Mouse (Mus musculus): Measurements from ENCODE around the gene Atp6v1fnb.

Atp6v1fnb gene

DNA sequence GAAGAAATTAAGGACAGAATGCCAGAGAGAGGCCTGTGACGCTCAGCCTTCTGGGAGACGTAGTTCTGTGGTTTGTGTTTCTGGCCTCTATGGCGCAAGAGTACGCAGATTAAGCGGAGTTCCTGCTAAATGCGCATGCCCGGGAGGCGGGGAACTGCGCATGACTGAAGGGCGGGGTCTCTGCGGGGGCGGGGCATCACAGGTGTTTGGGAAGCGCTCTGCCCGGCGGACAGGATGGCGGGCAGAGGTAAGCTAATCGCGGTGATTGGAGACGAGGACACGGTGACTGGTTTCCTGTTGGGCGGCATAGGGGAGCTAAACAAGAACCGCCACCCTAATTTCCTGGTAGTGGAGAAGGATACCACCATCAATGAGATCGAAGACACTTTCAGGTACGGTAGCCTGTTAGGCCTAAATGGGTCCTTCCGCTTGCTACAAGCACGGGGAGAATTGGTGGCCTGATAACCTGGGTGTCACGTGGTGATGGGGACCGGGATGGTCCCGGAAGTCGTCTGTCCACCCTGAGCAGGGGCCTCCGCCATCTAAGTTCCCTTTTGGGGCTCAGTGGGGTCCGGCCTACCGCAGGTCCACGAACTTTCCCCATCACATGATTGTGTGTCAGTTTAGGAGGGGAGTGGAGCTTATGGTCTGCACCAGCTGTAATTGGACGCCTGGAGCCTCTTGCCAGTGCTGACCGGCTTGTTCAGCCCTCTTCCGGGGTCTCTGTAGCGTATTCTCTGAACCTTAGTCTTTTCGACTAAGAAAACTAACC lies 3.5 kb upstream of the Atp6v1fnb start, which contains the start of gene Atp6v1f:
TSS of gene Atp6v1f (plus strand) at position 136 of the 772 bp plus-strand sequence.
- in situ Hi-C loops (cut with MboI) = no loop called here

DNA sequence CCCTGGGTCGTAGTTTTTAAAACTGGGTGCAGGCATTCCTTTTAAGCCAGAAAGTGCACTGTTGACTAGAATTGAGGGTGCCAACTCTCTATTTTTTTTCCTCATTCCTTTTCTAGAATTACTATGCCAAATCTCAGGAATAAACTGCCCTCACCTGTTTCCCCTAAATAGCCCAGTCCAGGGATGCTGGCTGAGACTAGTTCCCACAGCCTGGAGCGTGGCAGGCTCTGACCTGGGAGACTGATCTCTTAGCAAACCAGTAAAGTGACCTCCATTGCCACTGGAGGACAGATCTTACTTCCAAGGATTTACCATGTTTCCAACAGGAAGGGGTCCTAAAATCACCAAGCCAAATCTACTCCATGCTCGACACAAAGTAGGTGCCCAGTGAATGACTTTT lies 2.4 kb upstream of the Atp6v1fnb start:
- in situ Hi-C loops (cut with MboI) = no loop called here

DNA sequence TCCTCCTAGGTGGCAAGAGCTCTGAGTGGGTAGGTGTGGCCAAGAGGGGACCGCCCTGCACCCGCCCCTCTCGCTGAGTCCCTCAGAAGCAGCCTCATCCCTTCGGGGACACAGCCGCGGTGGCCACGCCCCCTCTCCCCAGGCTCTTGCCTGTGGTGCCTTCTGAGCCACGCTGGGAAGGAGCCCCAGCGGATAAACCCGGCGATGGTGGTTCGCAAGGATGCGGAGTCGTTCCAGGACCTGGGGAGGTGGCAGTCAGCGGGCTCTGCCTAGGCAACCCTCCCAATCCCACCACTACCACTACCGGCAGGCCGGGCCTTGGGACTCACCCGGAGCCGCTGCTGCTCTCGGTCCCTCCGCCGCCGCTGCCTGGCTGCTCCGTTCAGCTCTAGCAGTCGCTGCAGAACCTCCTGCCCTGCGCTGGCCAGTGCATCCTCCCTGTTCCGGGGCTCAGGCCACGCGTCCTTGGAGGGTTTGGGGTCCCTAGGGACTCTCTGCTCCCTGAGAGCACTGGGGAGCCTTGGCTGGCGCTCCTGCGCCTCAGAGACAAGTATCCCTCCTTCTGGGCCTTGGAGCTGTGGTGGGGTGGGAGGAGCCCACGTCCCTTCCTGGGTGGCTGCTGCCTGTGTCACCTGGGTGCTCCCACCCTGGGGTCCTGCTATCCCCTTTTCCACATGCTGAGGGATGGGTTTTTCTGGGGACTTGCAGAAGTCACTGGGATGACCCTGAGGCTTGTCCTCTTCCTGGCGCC lies 2.9 kb downstream of the Atp6v1fnb start:
- in situ Hi-C loops (cut with MboI) = no loop called here

- in situ Hi-C loops (cut with MboI) = no loop called here
Measured at GRCm38 (mm10) chr6:29474736-29475135, 3.5 kb downstream of the Atp6v1fnb start.

GRCm38 (mm10) chr6:29482691-29483090 lies 11.5 kb downstream of the Atp6v1fnb start:
- in situ Hi-C loops (cut with MboI) = no loop called here

GRCm38 (mm10) chr6:29484716-29485559 lies 13.7 kb downstream of the Atp6v1fnb start:
- in situ Hi-C loops (cut with MboI) = no loop called here

- in situ Hi-C loops (cut with MboI) = no loop called here
Measured at GRCm38 (mm10) chr6:29485951-29486350, 14.7 kb downstream of the Atp6v1fnb start.

DNA sequence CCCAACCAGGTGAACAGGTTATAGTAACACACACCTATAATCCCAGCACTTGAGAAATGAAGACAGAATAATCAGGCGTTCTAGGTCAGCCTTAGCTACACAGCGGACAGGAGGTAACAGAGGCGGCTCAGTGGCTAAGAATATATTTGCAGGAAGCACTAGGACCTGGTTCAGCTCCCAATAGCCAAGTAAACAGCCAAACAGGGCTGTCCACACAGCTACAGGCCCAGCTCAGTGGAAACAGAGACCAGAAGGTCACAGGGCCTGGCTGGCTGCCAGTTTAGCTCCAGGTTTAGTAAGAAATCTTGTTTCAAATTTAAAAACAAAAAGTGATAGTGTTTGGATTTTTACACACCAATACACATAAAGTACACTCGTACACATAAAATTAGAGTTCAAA lies 22.9 kb downstream of the Atp6v1fnb start:
- in situ Hi-C loops (cut with MboI) = no loop called here

DNA sequence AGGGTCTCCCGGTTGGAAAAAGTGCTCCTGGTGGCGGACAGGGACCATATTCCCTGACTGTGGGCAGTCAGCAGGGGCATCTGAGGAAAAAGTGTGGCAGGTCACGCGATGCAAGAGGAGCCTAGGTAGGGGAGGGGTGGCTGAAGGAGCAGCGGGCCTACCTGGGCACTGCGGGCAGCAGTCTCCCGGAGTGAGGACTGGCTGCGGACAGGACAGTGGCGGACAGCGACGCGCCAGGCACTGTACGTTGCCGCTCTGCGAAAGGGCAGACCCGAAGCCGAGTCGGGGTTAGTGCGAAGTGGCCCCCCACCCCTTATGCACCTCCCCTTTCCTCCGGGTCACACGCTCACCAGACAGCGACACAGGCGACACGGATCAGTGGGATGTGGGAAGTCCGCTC lies 25.0 kb downstream of the Atp6v1fnb start:
- in situ Hi-C loops (cut with MboI) = no loop called here

DNA sequence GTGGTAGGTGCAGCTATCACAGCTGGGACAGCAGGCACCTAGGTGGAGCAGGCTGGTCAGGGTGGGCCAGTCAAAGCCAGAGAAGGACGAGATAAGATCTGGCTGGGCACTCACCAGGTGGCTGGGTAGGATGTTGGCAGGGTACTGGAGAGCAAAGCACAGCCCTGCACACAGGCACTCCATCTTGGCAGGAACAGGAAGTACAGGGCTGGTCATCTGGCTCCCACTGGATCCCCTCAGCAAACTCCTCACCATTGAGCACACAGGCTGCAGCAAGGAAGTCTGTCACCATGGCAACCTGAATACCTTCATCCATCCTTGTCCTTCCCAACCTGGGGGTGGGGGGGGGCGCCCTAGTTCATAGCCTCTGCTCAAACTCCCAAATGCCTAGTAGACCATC lies 26.6 kb downstream of the Atp6v1fnb start:
- in situ Hi-C loops (cut with MboI) = no loop called here

GRCm38 (mm10) chr6:29500177-29500576 lies 28.9 kb downstream of the Atp6v1fnb start:
- in situ Hi-C loops (cut with MboI) = no loop called here

DNA sequence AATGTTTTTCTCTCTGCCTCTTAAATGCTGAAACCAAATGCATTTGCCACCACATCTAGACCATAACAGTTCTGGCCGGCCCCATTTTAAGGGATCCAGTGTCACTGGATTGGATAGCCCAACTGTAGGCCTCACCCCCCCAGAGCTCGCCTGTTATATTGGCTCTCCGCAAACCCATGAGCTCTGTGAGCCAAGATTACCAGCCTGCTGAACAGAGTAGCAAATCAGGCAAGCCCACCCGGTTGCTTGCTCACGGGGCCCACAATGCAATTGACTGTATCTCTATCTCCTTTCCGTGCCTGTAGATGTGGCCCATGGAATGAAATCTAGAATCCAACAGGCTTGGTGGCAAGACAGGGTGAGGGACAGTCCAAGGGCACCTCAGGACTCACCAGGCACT lies 29.6 kb downstream of the Atp6v1fnb start:
- in situ Hi-C loops (cut with MboI) = no loop called here

GRCm38 (mm10) chr6:29501599-29501998 lies 30.4 kb downstream of the Atp6v1fnb start:
- in situ Hi-C loops (cut with MboI) = no loop called here

GRCm38 (mm10) chr6:29505493-29505892 lies 34.3 kb downstream of the Atp6v1fnb start:
- in situ Hi-C loops (cut with MboI) = no loop called here

DNA sequence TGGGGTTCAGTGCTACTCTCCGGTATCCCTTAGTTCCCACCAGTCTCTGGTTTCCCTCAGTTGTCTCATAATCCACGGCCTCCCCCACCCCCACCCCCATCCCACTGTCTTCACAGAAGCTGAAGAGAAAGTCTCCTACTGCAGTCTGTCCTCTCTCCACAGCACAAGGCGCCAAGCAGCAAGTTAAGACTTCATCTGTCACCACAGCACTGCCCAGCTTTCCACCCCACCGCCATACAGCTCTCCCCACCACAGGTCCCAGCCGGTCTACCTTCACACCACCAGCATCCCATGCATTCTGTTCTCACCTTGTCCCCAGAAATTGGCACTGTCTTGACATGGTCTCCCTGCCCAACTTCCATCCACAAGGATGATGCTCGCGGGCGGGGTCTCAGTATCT lies 35.6 kb downstream of the Atp6v1fnb start:
- in situ Hi-C loops (cut with MboI) = no loop called here

DNA sequence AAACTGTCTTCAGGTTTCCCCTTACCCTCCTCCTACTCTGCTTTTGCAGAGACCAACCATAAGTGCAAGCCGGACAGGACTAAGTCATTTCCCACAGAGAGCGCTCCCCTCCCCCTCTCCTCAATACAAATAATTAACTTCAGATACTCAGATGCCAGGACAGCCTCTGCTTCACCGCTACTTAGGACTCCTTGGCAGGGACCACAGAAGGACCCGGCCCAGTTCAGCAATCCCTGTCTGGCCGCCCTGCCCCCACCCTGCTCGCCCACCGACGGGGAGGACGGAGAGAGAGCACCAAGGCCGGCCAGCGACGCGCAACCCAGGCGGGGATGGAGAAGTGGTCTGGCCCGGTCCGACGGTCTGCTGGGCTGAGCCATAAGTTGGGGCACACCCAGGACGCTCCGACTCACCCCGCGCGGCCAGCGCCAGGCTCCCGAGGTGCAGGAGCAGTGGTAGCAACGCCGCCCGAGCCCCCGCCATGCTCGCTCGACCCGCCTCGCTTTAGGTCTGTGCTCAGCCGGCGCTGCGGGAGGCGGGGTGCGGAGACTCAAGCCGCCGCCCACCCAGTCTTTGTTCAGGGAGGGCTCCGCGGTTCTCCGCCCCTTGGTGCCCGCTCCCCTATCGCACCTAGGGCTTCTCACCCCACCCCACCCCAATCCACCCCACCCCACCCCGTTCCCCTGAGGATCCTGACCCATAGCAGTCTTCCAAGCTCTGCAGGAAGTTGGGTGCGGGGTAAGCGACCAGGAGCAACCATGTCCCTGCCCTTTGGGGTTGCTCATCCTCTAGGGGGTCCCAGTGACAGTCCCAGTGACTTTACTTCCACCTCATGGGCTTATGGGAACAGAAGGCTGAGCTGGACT lies 36.4 kb downstream of the Atp6v1fnb start, which contains the start of gene Kcp:
TSS of gene Kcp (minus strand) at position 506 of the 863 bp plus-strand sequence.
- in situ Hi-C loops (cut with MboI) = no loop called here

GRCm38 (mm10) chr6:29509086-29509485 lies 37.8 kb downstream of the Atp6v1fnb start:
- in situ Hi-C loops (cut with MboI) = no loop called here

GRCm38 (mm10) chr6:29513284-29513683 lies 42.0 kb downstream of the Atp6v1fnb start:
- in situ Hi-C loops (cut with MboI) = no loop called here

DNA sequence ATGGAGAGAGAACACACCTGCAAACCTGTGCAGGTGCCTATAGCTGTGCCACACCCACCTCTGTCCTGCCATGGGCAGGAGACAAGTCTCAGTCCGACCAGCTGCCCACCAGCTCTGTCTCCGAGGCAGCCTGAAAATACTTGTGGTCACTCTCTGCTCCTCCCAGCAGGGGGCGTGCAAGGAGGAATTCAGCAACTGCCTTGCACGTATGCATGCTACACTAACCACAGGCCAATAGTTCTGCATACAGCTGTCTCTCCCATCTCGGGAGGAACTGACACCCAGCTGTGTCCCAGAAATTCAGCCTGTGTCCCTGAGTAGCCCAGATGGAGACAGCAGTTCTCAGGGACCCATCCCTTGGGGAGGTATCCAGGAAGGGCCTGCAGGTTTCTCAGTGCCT lies 45.9 kb downstream of the Atp6v1fnb start:
- in situ Hi-C loops (cut with MboI) = no loop called here

DNA sequence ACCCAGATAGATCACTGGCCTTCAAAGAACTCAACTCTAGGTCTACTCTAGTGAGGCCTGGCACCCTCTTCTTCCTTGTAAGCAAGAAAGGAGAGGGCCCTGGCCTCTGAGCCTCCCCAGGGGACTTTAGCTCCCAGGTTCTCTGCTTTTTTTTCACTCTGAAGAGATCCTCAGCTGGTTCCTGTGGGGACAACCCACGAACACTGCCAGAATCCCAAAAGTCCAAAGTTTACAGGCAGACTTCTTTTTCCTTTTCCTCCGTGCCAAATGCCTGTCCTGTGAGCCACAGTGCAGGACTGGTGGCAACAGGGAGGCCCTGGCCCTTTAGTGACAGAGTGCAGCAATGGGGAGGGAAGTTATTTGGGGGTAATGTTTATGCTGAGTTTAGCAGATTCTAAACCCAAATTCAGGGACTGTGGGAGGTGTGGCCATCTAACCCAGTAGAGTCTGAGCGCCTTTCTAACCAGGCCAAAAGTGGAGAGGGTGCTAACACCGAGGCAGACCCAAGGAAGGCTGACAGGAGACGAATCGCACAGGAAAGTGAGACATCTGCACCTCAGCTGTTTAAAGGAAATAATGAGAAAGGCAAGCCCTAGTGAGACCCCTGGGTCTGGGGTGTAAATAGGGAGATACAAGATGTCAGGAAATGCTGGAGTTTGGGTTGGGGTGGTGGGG lies 51.5 kb downstream of the Atp6v1fnb start:
- in situ Hi-C loops (cut with MboI) = no loop called here
